Mouse (Mus musculus): ENCODE measurements around the gene Tbc1d32. TPM values are rescaled to one million over a fixed set of nuclear protein-coding genes. Genes with fewer than 3 reads are reported as not detected.
A peak's percentile ranks its signal among the peaks of the same experiment; 100 is the strongest.

Gene Tbc1d32
- polyA plus RNA-seq, 1 experiment from 2014 or later: 3.7 TPM

GRCm38 (mm10) chr10:56164411-56164810, 64.1 kb downstream of the Tbc1d32 start:
- no peak for DNase-seq (ENCODE audit: low spot score)
- Histone ChIP-seq H3K9me3 (replicated peaks) (no peaks in the 10 kb centered on the region), H3K27me3 (ENCODE audit: low read depth, poor library complexity, severe bottlenecking) (no peaks in the 10 kb centered on the region), H3K36me3 (no peaks in the 10 kb centered on the region; the same call in 1 of the 2 replicates), H3K4me3 (no peak overlapping the region), H3K4me1 (no peaks in the 10 kb centered on the region), H3K27ac (no peak overlapping the region)
- whole genome bisulfite sequencing: 76% methylated on average over 3 of the region's 3 CpGs

- 87% methylated on average over 2 of the region's 2 CpGs for WGBS
- H3K27ac ChIP-seq: no peak overlapping the region
- H3K36me3 ChIP-seq: no peaks in the 10 kb centered on the region
- H3K9me3 ChIP-seq (replicated peaks): no peaks in the 10 kb centered on the region
- H3K27me3 ChIP-seq (ENCODE audit: low read depth, poor library complexity, severe bottlenecking): no peaks in the 10 kb centered on the region
- DNase-seq (ENCODE audit: low spot score): no peak
- H3K4me3 ChIP-seq: no peak overlapping the region
- no peaks in the 10 kb centered on the region for H3K4me1 ChIP-seq
Observed at GRCm38 (mm10) chr10:56158748-56159147, 69.7 kb downstream of the Tbc1d32 start.

GRCm38 (mm10) chr10:56158207-56158606, 70.3 kb downstream of the Tbc1d32 start:
- Histone ChIP-seq H3K27ac (no peak overlapping the region), H3K4me1 (no peaks in the 10 kb centered on the region), H3K9me3 (replicated peaks) (no peaks in the 10 kb centered on the region), H3K4me3 (no peak overlapping the region), H3K27me3 (ENCODE audit: low read depth, poor library complexity, severe bottlenecking) (no peaks in the 10 kb centered on the region), H3K36me3 (no peaks in the 10 kb centered on the region)
- DNase-seq (ENCODE audit: low spot score): no peak
- WGBS: 88% methylated on average over 3 of the region's 3 CpGs

- no peak overlapping the region for H3K27ac ChIP-seq
- no peak overlapping the region for H3K4me3 ChIP-seq
- WGBS: 93% methylated on average over 3 of the region's 3 CpGs
Observed at GRCm38 (mm10) chr10:56156956-56157355, 71.5 kb downstream of the Tbc1d32 start.

GRCm38 (mm10) chr10:56148920-56149319, 79.6 kb downstream of the Tbc1d32 start:
- Histone ChIP-seq H3K27ac (no peak overlapping the region), H3K27me3 (ENCODE audit: low read depth, poor library complexity, severe bottlenecking) (no peaks in the 10 kb centered on the region), H3K36me3 (no peaks in the 10 kb centered on the region), H3K9me3 (replicated peaks) (no peaks in the 10 kb centered on the region), H3K4me3 (no peak overlapping the region), H3K4me1 (no peaks in the 10 kb centered on the region)
- no peak for DNase-seq (ENCODE audit: low spot score)
- WGBS: 93% methylated on average over 3 of the region's 3 CpGs

More at GRCm38 (mm10) chr10:56156956-56157355, 71.5 kb downstream of the Tbc1d32 start:
- H3K36me3 ChIP-seq: no peaks in the 10 kb centered on the region
- no peaks in the 10 kb centered on the region for H3K4me1 ChIP-seq
- H3K9me3 ChIP-seq (replicated peaks): no peaks in the 10 kb centered on the region
- H3K27me3 ChIP-seq (ENCODE audit: low read depth, poor library complexity, severe bottlenecking): no peaks in the 10 kb centered on the region
- DNase-seq (ENCODE audit: low spot score): no peak

- H3K27ac ChIP-seq: no peak overlapping the region
- no peaks in the 10 kb centered on the region for H3K4me1 ChIP-seq
- H3K9me3 ChIP-seq (replicated peaks): no peaks in the 10 kb centered on the region
- DNase-seq (ENCODE audit: low spot score): no peak
- WGBS: 98% methylated on average over 5 of the region's 5 CpGs
- H3K36me3 ChIP-seq: no peaks in the 10 kb centered on the region
- H3K27me3 ChIP-seq (ENCODE audit: low read depth, poor library complexity, severe bottlenecking): no peaks in the 10 kb centered on the region
- no peak overlapping the region for H3K4me3 ChIP-seq
Observed at GRCm38 (mm10) chr10:56137191-56137590, 91.3 kb downstream of the Tbc1d32 start.

- Histone ChIP-seq H3K36me3 (no peaks in the 10 kb centered on the region), H3K9me3 (replicated peaks) (no peaks in the 10 kb centered on the region), H3K27me3 (ENCODE audit: low read depth, poor library complexity, severe bottlenecking) (no peaks in the 10 kb centered on the region), H3K4me1 (no peaks in the 10 kb centered on the region), H3K4me3 (no peak overlapping the region), H3K27ac (no peak overlapping the region)
- 79% methylated on average over 2 of the region's 2 CpGs for WGBS
- no peak for DNase-seq (ENCODE audit: low spot score)
Observed at GRCm38 (mm10) chr10:56129642-56130041, 98.8 kb downstream of the Tbc1d32 start.

- H3K4me1 ChIP-seq: no peaks in the 10 kb centered on the region
- H3K27ac ChIP-seq: no peak overlapping the region
- 97% methylated on average over 1 of the region's 1 CpGs for WGBS
Observed at GRCm38 (mm10) chr10:56126972-56127371, 101.5 kb downstream of the Tbc1d32 start.

GRCm38 (mm10) chr10:56115636-56116180, 112.8 kb downstream of the Tbc1d32 start:
- Histone ChIP-seq H3K9me3 (replicated peaks) (no peaks in the 10 kb centered on the region), H3K36me3 (no peaks in the 10 kb centered on the region), H3K4me1 (peaks cover 10% of the 10 kb centered on the region), H3K4me3 (peak overlapping the region; percentile 71), H3K27me3 (ENCODE audit: low read depth, poor library complexity, severe bottlenecking) (no peaks in the 10 kb centered on the region), H3K27ac (peak overlapping the region; percentile 94)
- WGBS: 15% methylated on average over 27 of the region's 27 CpGs
- DNase-seq (ENCODE audit: low spot score): no peak

More at GRCm38 (mm10) chr10:56126972-56127371, 101.5 kb downstream of the Tbc1d32 start:
- no peak for DNase-seq (ENCODE audit: low spot score)
- Histone ChIP-seq H3K27me3 (ENCODE audit: low read depth, poor library complexity, severe bottlenecking) (no peaks in the 10 kb centered on the region), H3K4me3 (no peak overlapping the region), H3K9me3 (replicated peaks) (no peaks in the 10 kb centered on the region), H3K36me3 (no peaks in the 10 kb centered on the region)

GRCm38 (mm10) chr10:56114951-56115635, 113.4 kb downstream of the Tbc1d32 start:
- WGBS: under 1% methylated on average over 50 of the region's 50 CpGs
- peak; percentile 85 for DNase-seq (ENCODE audit: low spot score)
- H3K4me1 ChIP-seq: peaks cover 10% of the 10 kb centered on the region
- H3K36me3 ChIP-seq: no peaks in the 10 kb centered on the region
- H3K27ac ChIP-seq: peak overlapping the region; percentile 94
- no peaks in the 10 kb centered on the region for H3K9me3 ChIP-seq (replicated peaks)
- no peaks in the 10 kb centered on the region for H3K27me3 ChIP-seq (ENCODE audit: low read depth, poor library complexity, severe bottlenecking)
- H3K4me3 ChIP-seq: peak overlapping the region; percentile 71

- no peak for DNase-seq (ENCODE audit: low spot score)
- no peaks in the 10 kb centered on the region for H3K9me3 ChIP-seq (replicated peaks)
- 47% methylated on average over 1 of the region's 1 CpGs for WGBS
- no peaks in the 10 kb centered on the region for H3K36me3 ChIP-seq
- H3K4me3 ChIP-seq: peak overlapping the region; percentile 33
- no peaks in the 10 kb centered on the region for H3K27me3 ChIP-seq (ENCODE audit: low read depth, poor library complexity, severe bottlenecking)
- peaks cover 8% of the 10 kb centered on the region; the same call in 1 of the 2 replicates for H3K4me1 ChIP-seq
- H3K27ac ChIP-seq: peak overlapping the region; percentile 83
Observed at GRCm38 (mm10) chr10:56106996-56107334, 121.5 kb downstream of the Tbc1d32 start.

- Histone ChIP-seq H3K4me1 (peaks cover 8% of the 10 kb centered on the region; the same call in 1 of the 2 replicates), H3K27me3 (ENCODE audit: low read depth, poor library complexity, severe bottlenecking) (no peaks in the 10 kb centered on the region), H3K36me3 (no peaks in the 10 kb centered on the region), H3K4me3 (peak within 1 kb of the TSS; percentile 33), H3K27ac (peak within 1 kb of the TSS; percentile 83), H3K9me3 (replicated peaks) (no peaks in the 10 kb centered on the region)
- peak; percentile 78 for DNase-seq (ENCODE audit: low spot score)
- 21% methylated on average over 18 of the region's 18 CpGs for WGBS
Observed at GRCm38 (mm10) chr10:56106333-56106995, 122.0 kb downstream of the Tbc1d32 start, which contains the start of gene Msl3l2. Msl3l2 (plus strand) TSS chr10:56106917.

GRCm38 (mm10) chr10:56099641-56100310, 128.7 kb downstream of the Tbc1d32 start:
- H3K27me3 ChIP-seq (ENCODE audit: low read depth, poor library complexity, severe bottlenecking): no peaks in the 10 kb centered on the region
- H3K36me3 ChIP-seq: no peaks in the 10 kb centered on the region
- H3K27ac ChIP-seq: no peak overlapping the region
- DNase-seq (ENCODE audit: low spot score): no peak
- no peak overlapping the region for H3K4me3 ChIP-seq
- no peaks in the 10 kb centered on the region for H3K9me3 ChIP-seq (replicated peaks)
- no peaks in the 10 kb centered on the region for H3K4me1 ChIP-seq
- 88% methylated on average over 3 of the region's 3 CpGs for WGBS

All from limb, embryonic 10.5 days (tissue).